Mouse (Mus musculus): Measurements from ENCODE around the gene 1810043G02Rik. TPM values are rescaled to one million over a fixed set of nuclear protein-coding genes. Genes with fewer than 3 reads are reported as not detected.

1810043G02Rik gene
- polyA plus RNA-seq, 1 experiment from 2014 or later = 21.1 TPM

DNA sequence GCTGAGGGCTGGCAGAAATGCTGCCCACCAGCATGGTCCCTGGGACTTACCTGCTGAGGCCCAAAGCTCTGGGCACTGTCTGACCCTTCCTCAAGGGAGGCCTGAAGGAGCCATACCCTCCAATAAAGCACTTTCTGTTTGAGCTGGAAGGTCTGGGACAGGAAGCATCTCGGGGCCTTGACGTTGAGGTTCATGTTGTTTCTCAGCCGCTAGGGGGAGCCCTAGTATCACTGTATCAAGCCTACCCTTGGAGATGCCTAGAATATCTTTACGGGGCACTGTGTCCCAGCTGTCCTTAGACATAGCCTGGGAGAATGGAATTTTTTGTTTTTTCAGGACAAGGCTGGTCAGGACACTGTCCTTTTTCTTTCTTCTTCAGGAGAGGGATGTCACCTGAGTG lies 6.3 kb downstream of the 1810043G02Rik start:
- ATAC-seq (ENCODE audit: insufficient number of reproducible peaks, insufficient read depth, low FRiP score, low read depth) = peak; percentile 38
- Histone ChIP-seq H3K9me3 (ENCODE audit: control insufficient read depth, low read length) (no peaks in the 10 kb centered on the region), H3K4me2 (ENCODE audit: low read length) (no peak overlapping the region), H3K27me3 (ENCODE audit: control insufficient read depth, insufficient read depth, low read length) (no peaks in the 10 kb centered on the region), H3K9ac (ENCODE audit: low read length) (no peak overlapping the region), H3K4me1 (ENCODE audit: control insufficient read depth in 2 of 2, insufficient read depth in 2 of 2, low read length in 2 of 2) (peaks cover 2 to 6% of the 10 kb centered on the region in 2 experiments; a peak in 1 of 4 replicates), H3K4me3 (ENCODE audit: control insufficient read depth in 1 of 2, insufficient read depth in 1 of 2, low read depth in 1 of 2, low read length in 2 of 2) (no peak overlapping the region), H3K36me3 (ENCODE audit: control insufficient read depth, insufficient read depth, low read length) (peaks cover 35% of the 10 kb centered on the region), H3K27ac (replicated peaks in 1 of 2; ENCODE audit: control insufficient read depth in 1 of 2, insufficient read depth in 1 of 2, low read depth in 2 of 2, low read length in 2 of 2) (no peak overlapping the region)
- WGBS = 0% methylated on average over 4 of the region's 4 CpGs

- ATAC-seq (ENCODE audit: insufficient number of reproducible peaks, insufficient read depth, low FRiP score, low read depth) = no peak
- Histone ChIP-seq H3K9ac (ENCODE audit: low read length) (no peak overlapping the region), H3K27me3 (ENCODE audit: control insufficient read depth, insufficient read depth, low read length) (no peaks in the 10 kb centered on the region), H3K4me1 (ENCODE audit: control insufficient read depth in 2 of 2, insufficient read depth in 2 of 2, low read length in 2 of 2) (peaks cover 2 to 6% of the 10 kb centered on the region in 2 experiments; a peak in 1 of 4 replicates), H3K9me3 (ENCODE audit: control insufficient read depth, low read length) (no peaks in the 10 kb centered on the region), H3K36me3 (ENCODE audit: control insufficient read depth, insufficient read depth, low read length) (peaks cover 46% of the 10 kb centered on the region), H3K4me2 (ENCODE audit: low read length) (no peak overlapping the region), H3K4me3 (ENCODE audit: control insufficient read depth in 1 of 2, insufficient read depth in 1 of 2, low read depth in 1 of 2, low read length in 2 of 2) (no peak overlapping the region), H3K27ac (replicated peaks in 1 of 2; ENCODE audit: control insufficient read depth in 1 of 2, insufficient read depth in 1 of 2, low read depth in 2 of 2, low read length in 2 of 2) (no peak overlapping the region)
- WGBS = 66% methylated on average over 5 of the region's 5 CpGs
These were observed 7.5 kb downstream of the 1810043G02Rik start for GRCm38 (mm10) chr10:77985775-77986174.

DNA sequence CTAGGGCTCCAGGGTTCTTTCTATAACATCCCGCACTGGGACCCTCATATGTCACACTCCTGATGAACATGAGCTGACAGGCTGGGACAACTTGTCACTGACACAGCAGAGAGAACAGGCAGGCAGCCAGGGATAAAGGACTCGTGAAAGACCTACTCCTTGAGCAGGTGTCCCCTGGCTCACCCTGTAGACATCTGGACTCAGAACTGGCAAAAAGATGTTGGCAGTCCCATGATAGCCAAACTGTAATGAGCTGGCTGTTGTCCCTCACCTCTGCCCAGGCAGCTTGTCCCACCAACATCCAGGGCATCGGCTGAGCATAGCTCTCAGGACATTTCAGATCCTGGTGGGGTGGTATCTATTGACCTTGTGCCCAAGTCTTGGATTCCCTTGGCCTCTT lies 17.3 kb downstream of the 1810043G02Rik start:
- H3K4me2 ChIP-seq (ENCODE audit: low read length) = no peak overlapping the region
- no peak overlapping the region for H3K27ac ChIP-seq (replicated peaks in 1 of 2; ENCODE audit: control insufficient read depth in 1 of 2, insufficient read depth in 1 of 2, low read depth in 2 of 2, low read length in 2 of 2)
- no peaks in the 10 kb centered on the region for H3K27me3 ChIP-seq (ENCODE audit: control insufficient read depth, insufficient read depth, low read length)
- H3K9me3 ChIP-seq (ENCODE audit: control insufficient read depth, low read length) = no peaks in the 10 kb centered on the region
- 83% methylated on average over 3 of the region's 3 CpGs for WGBS
- peaks cover 100% of the 10 kb centered on the region for H3K36me3 ChIP-seq (ENCODE audit: control insufficient read depth, insufficient read depth, low read length)
- H3K4me1 ChIP-seq (ENCODE audit: control insufficient read depth in 2 of 2, insufficient read depth in 2 of 2, low read length in 2 of 2) = no peaks in the 10 kb centered on the region
- ATAC-seq (ENCODE audit: insufficient number of reproducible peaks, insufficient read depth, low FRiP score, low read depth) = no peak
- no peak overlapping the region for H3K4me3 ChIP-seq (ENCODE audit: control insufficient read depth in 1 of 2, insufficient read depth in 1 of 2, low read depth in 1 of 2, low read length in 2 of 2)
- H3K9ac ChIP-seq (ENCODE audit: low read length) = no peak overlapping the region

DNA sequence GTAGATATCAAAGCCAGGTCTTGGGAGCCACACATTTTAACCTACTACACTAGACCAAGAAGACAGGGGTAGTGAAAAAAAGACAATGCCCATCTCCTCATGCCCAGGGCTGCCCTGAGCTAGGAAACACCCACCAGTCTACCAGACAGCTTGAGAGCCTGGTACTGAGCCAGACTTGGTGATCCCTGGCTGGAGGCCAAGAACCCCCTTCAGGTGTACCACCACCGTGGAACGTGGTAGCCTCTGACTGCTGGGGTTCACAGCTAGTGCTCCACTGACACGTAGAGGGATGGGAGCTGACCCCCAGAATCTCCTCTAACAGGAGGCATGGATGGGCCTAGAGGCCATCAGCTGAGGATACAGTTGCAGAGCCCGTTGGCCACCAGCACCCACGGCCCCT lies 21.9 kb downstream of the 1810043G02Rik start:
- no peaks in the 10 kb centered on the region; a peak in 1 of 4 replicates for H3K4me1 ChIP-seq (ENCODE audit: control insufficient read depth in 2 of 2, insufficient read depth in 2 of 2, low read length in 2 of 2)
- no peak overlapping the region for H3K9ac ChIP-seq (ENCODE audit: low read length)
- H3K27ac ChIP-seq (replicated peaks in 1 of 2; ENCODE audit: control insufficient read depth in 1 of 2, insufficient read depth in 1 of 2, low read depth in 2 of 2, low read length in 2 of 2) = no peak overlapping the region
- no peaks in the 10 kb centered on the region for H3K9me3 ChIP-seq (ENCODE audit: control insufficient read depth, low read length)
- H3K36me3 ChIP-seq (ENCODE audit: control insufficient read depth, insufficient read depth, low read length) = peaks cover 98% of the 10 kb centered on the region
- H3K4me3 ChIP-seq (ENCODE audit: control insufficient read depth in 1 of 2, insufficient read depth in 1 of 2, low read depth in 1 of 2, low read length in 2 of 2) = no peak overlapping the region
- no peak for ATAC-seq (ENCODE audit: insufficient number of reproducible peaks, insufficient read depth, low FRiP score, low read depth)
- H3K4me2 ChIP-seq (ENCODE audit: low read length) = no peak overlapping the region
- H3K27me3 ChIP-seq (ENCODE audit: control insufficient read depth, insufficient read depth, low read length) = no peaks in the 10 kb centered on the region
- 94% methylated on average over 5 of the region's 5 CpGs for WGBS

DNA sequence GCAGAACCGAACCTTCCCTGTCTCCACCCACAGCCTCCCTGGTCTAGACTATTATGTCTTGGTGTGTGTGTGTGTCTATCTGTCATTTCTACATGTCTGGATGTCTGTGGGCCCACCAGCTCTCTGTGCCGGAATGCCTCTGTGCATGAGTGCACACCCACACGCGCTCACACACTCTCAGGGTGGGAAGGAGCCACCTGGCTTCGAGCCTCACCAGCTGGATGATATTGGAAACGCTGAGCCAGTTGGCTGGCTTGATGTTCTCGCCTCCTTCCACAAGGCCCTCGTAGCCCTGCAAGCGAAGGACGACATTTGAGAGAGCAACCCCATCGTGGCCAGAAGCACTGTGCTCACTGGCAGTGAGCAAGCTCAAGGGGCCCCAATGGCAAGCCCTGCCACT lies 23.5 kb downstream of the 1810043G02Rik start:
- H3K27ac ChIP-seq (replicated peaks in 1 of 2; ENCODE audit: control insufficient read depth in 1 of 2, insufficient read depth in 1 of 2, low read depth in 2 of 2, low read length in 2 of 2) = no peak overlapping the region
- no peaks in the 10 kb centered on the region for H3K27me3 ChIP-seq (ENCODE audit: control insufficient read depth, insufficient read depth, low read length)
- H3K4me1 ChIP-seq (ENCODE audit: control insufficient read depth in 2 of 2, insufficient read depth in 2 of 2, low read length in 2 of 2) = peaks cover 4 to 10% of the 10 kb centered on the region in 2 experiments
- ATAC-seq (ENCODE audit: insufficient number of reproducible peaks, insufficient read depth, low FRiP score, low read depth) = no peak
- no peak overlapping the region for H3K9ac ChIP-seq (ENCODE audit: low read length)
- no peak overlapping the region for H3K4me3 ChIP-seq (ENCODE audit: control insufficient read depth in 1 of 2, insufficient read depth in 1 of 2, low read depth in 1 of 2, low read length in 2 of 2)
- H3K9me3 ChIP-seq (ENCODE audit: control insufficient read depth, low read length) = no peaks in the 10 kb centered on the region
- whole genome bisulfite sequencing = 89% methylated on average over 11 of the region's 11 CpGs
- H3K4me2 ChIP-seq (ENCODE audit: low read length) = no peak overlapping the region
- peaks cover 85% of the 10 kb centered on the region for H3K36me3 ChIP-seq (ENCODE audit: control insufficient read depth, insufficient read depth, low read length)

DNA sequence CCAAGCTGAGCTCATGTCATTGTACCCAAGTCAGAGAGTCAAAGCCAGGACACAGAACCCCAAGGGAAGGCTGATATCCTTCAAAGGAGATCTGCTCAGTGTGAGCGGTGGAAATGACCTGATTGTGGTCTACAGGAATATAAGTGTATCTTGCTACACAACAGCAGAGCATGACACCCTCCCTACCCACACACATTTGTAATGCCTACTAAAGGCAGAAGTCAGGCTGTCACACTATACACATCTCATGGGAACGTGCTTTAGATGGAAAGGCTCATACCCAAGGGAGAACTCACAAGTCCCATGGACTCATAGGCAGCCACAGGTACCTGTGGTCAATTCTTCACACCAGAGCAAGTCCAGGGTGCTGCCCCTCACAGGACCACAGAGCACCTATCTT lies 24.0 kb downstream of the 1810043G02Rik start:
- WGBS = 85% methylated on average over 2 of the region's 2 CpGs
- no peak overlapping the region for H3K4me2 ChIP-seq (ENCODE audit: low read length)
- H3K9ac ChIP-seq (ENCODE audit: low read length) = no peak overlapping the region
- peaks cover 9 to 16% of the 10 kb centered on the region in 2 experiments for H3K4me1 ChIP-seq (ENCODE audit: control insufficient read depth in 2 of 2, insufficient read depth in 2 of 2, low read length in 2 of 2)
- H3K4me3 ChIP-seq (ENCODE audit: control insufficient read depth in 1 of 2, insufficient read depth in 1 of 2, low read depth in 1 of 2, low read length in 2 of 2) = no peak overlapping the region
- H3K27ac ChIP-seq (replicated peaks in 1 of 2; ENCODE audit: control insufficient read depth in 1 of 2, insufficient read depth in 1 of 2, low read depth in 2 of 2, low read length in 2 of 2) = no peak overlapping the region
- H3K9me3 ChIP-seq (ENCODE audit: control insufficient read depth, low read length) = no peaks in the 10 kb centered on the region
- ATAC-seq (ENCODE audit: insufficient number of reproducible peaks, insufficient read depth, low FRiP score, low read depth) = no peak
- peaks cover 80% of the 10 kb centered on the region for H3K36me3 ChIP-seq (ENCODE audit: control insufficient read depth, insufficient read depth, low read length)
- H3K27me3 ChIP-seq (ENCODE audit: control insufficient read depth, insufficient read depth, low read length) = no peaks in the 10 kb centered on the region

DNA sequence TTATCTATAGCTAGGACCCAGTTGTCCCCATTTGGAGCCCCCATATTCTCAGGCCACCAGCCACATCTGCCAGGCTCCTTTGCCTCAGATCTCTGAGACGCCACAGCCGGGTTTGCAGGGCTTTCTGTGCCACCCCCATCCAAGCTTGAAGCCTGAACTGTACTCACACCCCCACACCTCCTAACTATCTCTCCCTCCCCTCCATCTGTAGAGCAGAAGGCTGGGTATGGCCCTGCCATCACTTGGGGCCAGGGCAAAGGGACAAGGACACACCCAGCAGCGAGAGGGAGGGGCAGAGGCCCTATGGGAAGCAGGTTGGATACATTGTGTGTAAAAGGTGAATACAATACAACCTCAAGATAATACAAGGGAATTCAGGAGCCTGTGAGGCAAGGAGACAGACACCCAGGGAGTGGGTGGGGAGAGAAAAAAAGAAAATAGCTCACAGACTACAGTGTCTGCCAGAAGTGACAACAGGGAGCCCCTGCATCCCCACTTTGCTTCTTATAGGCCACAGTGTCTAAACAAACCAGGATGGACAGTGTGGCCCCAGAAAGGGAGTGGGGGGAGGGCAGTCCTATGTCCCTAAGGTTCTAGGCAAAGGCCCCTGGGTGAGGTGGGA lies 26.3 kb downstream of the 1810043G02Rik start:
- H3K4me1 ChIP-seq (ENCODE audit: control insufficient read depth in 2 of 2, insufficient read depth in 2 of 2, low read length in 2 of 2) = peaks cover 23 to 33% of the 10 kb centered on the region in 2 experiments
- H3K36me3 ChIP-seq (ENCODE audit: control insufficient read depth, insufficient read depth, low read length) = peaks cover 58% of the 10 kb centered on the region
- no peaks in the 10 kb centered on the region for H3K9me3 ChIP-seq (ENCODE audit: control insufficient read depth, low read length)
- no peak overlapping the region for H3K4me3 ChIP-seq (ENCODE audit: control insufficient read depth in 1 of 2, insufficient read depth in 1 of 2, low read depth in 1 of 2, low read length in 2 of 2)
- no peak for ATAC-seq (ENCODE audit: insufficient number of reproducible peaks, insufficient read depth, low FRiP score, low read depth)
- no peak overlapping the region for H3K4me2 ChIP-seq (ENCODE audit: low read length)
- H3K27ac ChIP-seq (replicated peaks in 1 of 2; ENCODE audit: control insufficient read depth in 1 of 2, insufficient read depth in 1 of 2, low read depth in 2 of 2, low read length in 2 of 2) = no peak overlapping the region
- no peaks in the 10 kb centered on the region for H3K27me3 ChIP-seq (ENCODE audit: control insufficient read depth, insufficient read depth, low read length)
- no peak overlapping the region for H3K9ac ChIP-seq (ENCODE audit: low read length)
- 91% methylated on average over 3 of the region's 3 CpGs for WGBS
